Mouse (Mus musculus) forebrain, embryonic 10.5 days (tissue): ENCODE results near the gene Fbxl20. TPM values are rescaled to one million over a fixed set of nuclear protein-coding genes. Genes with fewer than 3 reads are reported as not detected.
A peak's percentile ranks its signal among the peaks of the same experiment; 100 is the strongest.
"Not testable (repeated sequence)": the region's sequence is repeated elsewhere in the genome, so short reads cannot be mapped to it uniquely, and the experiment has no call there.

Experiments used
- DNase-seq: peaks from one replicate; pipeline ENCODE4 v3.0.0-alpha.2; 2017; ENCODE audit warnings: low spot score; ENCODE audit errors: extremely low spot score
- H3K27ac ChIP-seq: fragments of 300-500 bp; sonication (generic); 2 replicates; pipeline ENCODE4 v1.5.1; 2016; ENCODE audit warnings: mild to moderate bottlenecking
- H3K27me3 ChIP-seq: fragments of 300-500 bp; sonication (generic); 2 replicates; pipeline ENCODE4 v1.6.1; 2016; ENCODE audit warnings: mild to moderate bottlenecking; ENCODE audit not compliant: poor library complexity, severe bottlenecking
- H3K36me3 ChIP-seq: fragments of 300-500 bp; sonication (generic); replicated peaks from 2 replicates; pipeline ENCODE4 v1.6.1; 2016; ENCODE audit warnings: mild to moderate bottlenecking, moderate library complexity
- H3K4me1 ChIP-seq: fragments of 300-500 bp; sonication (generic); 2 replicates; pipeline ENCODE4 v1.6.1; 2016
- H3K4me3 ChIP-seq: fragments of 300-500 bp; sonication (generic); 2 replicates; pipeline ENCODE4 v1.5.1; 2016; ENCODE audit warnings: mild to moderate bottlenecking, moderate library complexity
- H3K9me3 ChIP-seq: fragments of 300-500 bp; sonication (generic); 2 replicates; pipeline ENCODE4 v1.6.1; 2016; ENCODE audit warnings: mild to moderate bottlenecking, moderate library complexity
- WGBS: fragments of 180-500 bp; shearing (Covaris S2); methylation state at CpG from one replicate; pipeline ENCODE4 v1.1.7; 2016; 5-methylcytosine and 5-hydroxymethylcytosine counted together
- polyA plus RNA-seq: library from polyadenylated mRNA; unstranded; fragments of >200 nt; fragmentation: Nextera tagmentation; extraction: Ambion mirVana; gene quantifications from 2 replicates; pipeline ENCODE4 v1.2.1, GENCODE M21; 2016

Gene Fbxl20
- polyA plus RNA-seq = 16.9 and 18.3 TPM in 2 replicates

GRCm38 (mm10) chr11:98149786-98150624 is at the start of gene Fbxl20:
TSS of gene Fbxl20 (minus strand) at chr11:98150403.
- Histone ChIP-seq H3K27me3 (no peaks in the 10 kb centered on the region), H3K4me3 (peak within 1 kb of the TSS; percentile 85), H3K9me3 (no peaks in the 10 kb centered on the region), H3K4me1 (peaks cover 27% of the 10 kb centered on the region), H3K36me3 (peaks cover 17% of the 10 kb centered on the region), H3K27ac (peak within 1 kb of the TSS; percentile 90)
- under 1% methylated on average over 54 of the region's 65 CpGs for WGBS
- DNase-seq = peak; percentile 95

- Histone ChIP-seq H3K27ac (peak within 1 kb of the TSS; percentile 96), H3K9me3 (no peaks in the 10 kb centered on the region), H3K4me3 (peak within 1 kb of the TSS; percentile 94), H3K4me1 (peaks cover 15% of the 10 kb centered on the region), H3K27me3 (no peaks in the 10 kb centered on the region), H3K36me3 (peaks cover 31% of the 10 kb centered on the region)
- WGBS = under 1% methylated on average over 52 of the region's 53 CpGs
- DNase-seq = peak; percentile 95
These were observed 43.0 kb upstream of the Fbxl20 start, which contains the start of gene Med1 for GRCm38 (mm10) chr11:98192901-98193805. TSS of gene Med1 (minus strand) at chr11:98193293.

GRCm38 (mm10) chr11:98190820-98191219 is 40.6 kb upstream of the Fbxl20 start:
- H3K36me3 ChIP-seq = peaks cover 54% of the 10 kb centered on the region
- WGBS = 92% methylated on average over 5 of the region's 5 CpGs
- H3K4me1 ChIP-seq = peaks cover 15% of the 10 kb centered on the region
- no peaks in the 10 kb centered on the region for H3K27me3 ChIP-seq
- H3K9me3 ChIP-seq = no peaks in the 10 kb centered on the region
- H3K4me3 ChIP-seq = peak overlapping the region; percentile 12; the same call in 1 of the 2 replicates
- no peak overlapping the region for H3K27ac ChIP-seq
- no peak for DNase-seq

GRCm38 (mm10) chr11:98187640-98188395 is 37.6 kb upstream of the Fbxl20 start:
- Histone ChIP-seq H3K9me3 (peaks cover 12% of the 10 kb centered on the region; the same call in 1 of the 2 replicates), H3K4me1 (peaks cover 10% of the 10 kb centered on the region), H3K27me3 (no peaks in the 10 kb centered on the region), H3K4me3 (no peak overlapping the region), H3K36me3 (peaks cover 84% of the 10 kb centered on the region), H3K27ac (no peak overlapping the region)
- 93% methylated on average over 9 of the region's 9 CpGs for WGBS
- DNase-seq = no peak

GRCm38 (mm10) chr11:98182149-98182548 is 31.9 kb upstream of the Fbxl20 start:
- not testable (repeated sequence) for H3K4me3 ChIP-seq, H3K4me1 ChIP-seq, H3K27ac ChIP-seq, H3K27me3 ChIP-seq, DNase-seq
- Histone ChIP-seq H3K9me3 (peaks cover 14% of the 10 kb centered on the region; the same call in 1 of the 2 replicates), H3K36me3 (peaks cover 97% of the 10 kb centered on the region)
- 95% methylated on average over 3 of the region's 3 CpGs for whole genome bisulfite sequencing

- DNase-seq = no peak
- Histone ChIP-seq H3K36me3 (peaks cover 98% of the 10 kb centered on the region), H3K4me3 (no peak overlapping the region), H3K4me1 (no peaks in the 10 kb centered on the region), H3K9me3 (no peaks in the 10 kb centered on the region), H3K27ac (no peak overlapping the region), H3K27me3 (no peaks in the 10 kb centered on the region)
- WGBS = 92% methylated on average over 1 of the region's 1 CpGs
These were observed 18.2 kb upstream of the Fbxl20 start for GRCm38 (mm10) chr11:98168400-98168799.

GRCm38 (mm10) chr11:98155094-98155493 is 4.9 kb upstream of the Fbxl20 start:
- 91% methylated on average over 6 of the region's 6 CpGs for WGBS
- no peak for DNase-seq
- H3K4me3 ChIP-seq = no peak overlapping the region
- H3K27me3 ChIP-seq = no peaks in the 10 kb centered on the region
- peaks cover 68% of the 10 kb centered on the region for H3K36me3 ChIP-seq
- H3K9me3 ChIP-seq = no peaks in the 10 kb centered on the region
- 0 out of 2 replicates have a peak, but pooled peaks cover 5% of the 10 kb centered on the region for H3K4me1 ChIP-seq
- no peak overlapping the region for H3K27ac ChIP-seq

- Histone ChIP-seq H3K36me3 (peaks cover 24% of the 10 kb centered on the region), H3K27me3 (no peaks in the 10 kb centered on the region), H3K4me3 (peak overlapping the region; percentile 85), H3K9me3 (no peaks in the 10 kb centered on the region), H3K4me1 (peaks cover 27% of the 10 kb centered on the region), H3K27ac (no peak overlapping the region; the same call in 1 of the 2 replicates)
- WGBS = 16% methylated on average over 10 of the region's 10 CpGs
- DNase-seq = no peak
These were observed 488 bp upstream of the Fbxl20 start for GRCm38 (mm10) chr11:98150625-98151156.

- WGBS = under 1% methylated on average over 55 of the region's 57 CpGs
- Histone ChIP-seq H3K9me3 (no peaks in the 10 kb centered on the region), H3K27me3 (no peaks in the 10 kb centered on the region), H3K4me3 (peak overlapping the region; percentile 85), H3K27ac (peak overlapping the region; percentile 90), H3K4me1 (peaks cover 27% of the 10 kb centered on the region), H3K36me3 (peaks cover 10% of the 10 kb centered on the region)
- peak; percentile 95 for DNase-seq
These were observed 876 bp downstream of the Fbxl20 start for GRCm38 (mm10) chr11:98149304-98149750.

- 3% methylated on average over 45 of the region's 45 CpGs for WGBS
- Histone ChIP-seq H3K27ac (peak overlapping the region; percentile 90), H3K9me3 (no peaks in the 10 kb centered on the region), H3K27me3 (no peaks in the 10 kb centered on the region), H3K36me3 (peaks cover 5% of the 10 kb centered on the region), H3K4me1 (peaks cover 27% of the 10 kb centered on the region), H3K4me3 (peak overlapping the region; percentile 85)
- DNase-seq = no peak
These were observed 1.5 kb downstream of the Fbxl20 start for GRCm38 (mm10) chr11:98148551-98149301.

GRCm38 (mm10) chr11:98145856-98146255 is 4.3 kb downstream of the Fbxl20 start:
- WGBS = 86% methylated on average over 7 of the region's 7 CpGs
- DNase-seq = no peak
- Histone ChIP-seq H3K9me3 (no peaks in the 10 kb centered on the region), H3K27ac (no peak overlapping the region), H3K36me3 (peaks cover 9% of the 10 kb centered on the region; the same call in 1 of the 2 replicates), H3K27me3 (no peaks in the 10 kb centered on the region), H3K4me3 (no peak overlapping the region), H3K4me1 (peaks cover 27% of the 10 kb centered on the region)
